In genomic region chr9:91370191-91370708, GRCm38 (mm10) we compare ENCODE assay signal across 13 mouse cellular contexts. TPM values are rescaled to one million over a fixed set of nuclear protein-coding genes. Genes with fewer than 3 reads are reported as not detected.
DNase-seq lines count a peak whose midpoint lies in the region; ATAC-seq and TF ChIP-seq lines count a peak whose summit lies in the region.
"Had no signal": no experiment of that assay in that cellular context is flagged by ENCODE, and none has a peak within 500 bp of the region (broad histone marks: within the 10 kb centered on the region; RNA-seq: fewer than 3 reads in every experiment).

No protein-coding gene starts in this region.

- no peaks in the 10 kb centered on the region for H3K9me3 ChIP-seq in hindbrain, embryonic 14.5 days (ENCODE audit: control insufficient read depth, low read length)
- H3K9me3 ChIP-seq in neural tube, embryonic 11.5 days (ENCODE audit: control insufficient read depth, low read length): no peaks in the 10 kb centered on the region
- H3K9me3 ChIP-seq: liver, embryonic 13.5 days had no signal

- no peak for TF ChIP-seq CTCF in embryonic fibroblast, embryonic 13.5 days (IDR thresholded peaks at IDR 0.05; ENCODE audit: borderline replicate concordance, insufficient read depth, low read length)

- WGBS in hindbrain, embryonic 14.5 days: 10% methylated on average over 6 of the region's 6 CpGs
- 10% methylated on average over 6 of the region's 6 CpGs for WGBS in neural tube, embryonic 11.5 days

- TF ChIP-seq POLR2A in embryonic fibroblast, embryonic 13.5 days (IDR thresholded peaks at IDR 0.05; ENCODE audit: low read depth, low read length): no peak

- DNase-seq in cerebellum, adult 9-10 months: peak; percentile 68
- DNase-seq in hindbrain, embryonic 14.5 days (ENCODE audit: low spot score): no peak
- peak; percentile 28 for DNase-seq in neural tube, embryonic 11.5 days (ENCODE audit: low spot score)
- no peak for DNase-seq in frontal cortex, postnatal 10 days (ENCODE audit: low spot score in 2 of 2)
- no peak for DNase-seq in frontal cortex, postnatal 14 days (ENCODE audit: low spot score in 2 of 2)
- DNase-seq in thymus, postnatal 36 days: no peak
- DNase-seq: adrenal gland, postnatal 10 days; kidney, postnatal 14 days; liver, embryonic 13.5 days; thymus, adult 2 months had no signal

- H3K36me3 ChIP-seq in hindbrain, embryonic 14.5 days (replicated peaks; ENCODE audit: control insufficient read depth, insufficient read depth): no peaks in the 10 kb centered on the region
- H3K36me3 ChIP-seq in neural tube, embryonic 11.5 days (ENCODE audit: control insufficient read depth, insufficient read depth, low read length): no peaks in the 10 kb centered on the region
- H3K36me3 ChIP-seq: liver, embryonic 13.5 days had no signal

- H3K4me1 ChIP-seq in embryonic fibroblast, embryonic 13.5 days (ENCODE audit: control insufficient read depth, insufficient read depth, low read length): no peaks in the 10 kb centered on the region
- H3K4me1 ChIP-seq in hindbrain, embryonic 14.5 days (replicated peaks; ENCODE audit: control insufficient read depth, insufficient read depth, low read length): no peaks in the 10 kb centered on the region
- H3K4me1 ChIP-seq in neural tube, embryonic 11.5 days (ENCODE audit: control insufficient read depth, insufficient read depth, low read length): no peaks in the 10 kb centered on the region; the same call in 1 of the 2 replicates
- H3K4me1 ChIP-seq: liver, embryonic 13.5 days had no signal

- no peak overlapping the region for H3K27ac ChIP-seq in embryonic fibroblast, embryonic 13.5 days (ENCODE audit: insufficient read depth, low read length)
- peak overlapping the region; percentile 96 for H3K27ac ChIP-seq in hindbrain, embryonic 14.5 days
- H3K27ac ChIP-seq in neural tube, embryonic 11.5 days (ENCODE audit: low read depth, low read length): peak overlapping the region; percentile 99
- H3K27ac ChIP-seq: liver, embryonic 13.5 days had no signal

- peak overlapping the region; percentile 52 for H3K4me2 ChIP-seq in hindbrain, embryonic 14.5 days (replicated peaks)
- H3K4me2 ChIP-seq in neural tube, embryonic 11.5 days (ENCODE audit: low read depth): peak overlapping the region; percentile 49
- H3K4me2 ChIP-seq: liver, embryonic 13.5 days had no signal

- peaks cover 72% of the 10 kb centered on the region for H3K27me3 ChIP-seq in hindbrain, embryonic 14.5 days (ENCODE audit: control insufficient read depth, insufficient read depth, low read length)
- H3K27me3 ChIP-seq in neural tube, embryonic 11.5 days (ENCODE audit: control insufficient read depth, insufficient read depth, low read length): peaks cover 73% of the 10 kb centered on the region
- H3K27me3 ChIP-seq: CH12.LX had no signal

- peak overlapping the region; percentile 66 for H3K9ac ChIP-seq in hindbrain, embryonic 14.5 days
- peak overlapping the region; percentile 71 for H3K9ac ChIP-seq in neural tube, embryonic 11.5 days (ENCODE audit: low read length)
- H3K9ac ChIP-seq: liver, embryonic 13.5 days had no signal

- H3K4me3 ChIP-seq in embryonic fibroblast, embryonic 13.5 days (ENCODE audit: insufficient read depth, low read length): peak overlapping the region; percentile 9; the same call in 1 of the 2 replicates
- H3K4me3 ChIP-seq in hindbrain, embryonic 14.5 days (replicated peaks; ENCODE audit: low read length): peak overlapping the region; percentile 51
- H3K4me3 ChIP-seq in neural tube, embryonic 11.5 days (ENCODE audit: low read depth, low read length): peak overlapping the region; percentile 38
- H3K4me3 ChIP-seq: liver, embryonic 13.5 days had no signal

- ATAC-seq in hindbrain, embryonic 14.5 days (ENCODE audit: low FRiP score): no peak
- no peak for ATAC-seq in neural tube, embryonic 11.5 days (ENCODE audit: insufficient read depth, low FRiP score, low TSS enrichment)

RNA-seq across cellular contexts. Expression of gene Zic1, which starts 4.6 kb away (rescaled TPM):
- polyA plus RNA-seq in embryonic fibroblast, embryonic 13.5 days (2011; ENCODE audit: insufficient read length, low read depth, missing spikeins): 4.0 and 8.9 TPM in 2 replicates
- polyA plus RNA-seq in hindbrain, embryonic 14.5 days (2014; fragmentation: Nextera tagmentation; extraction: Ambion mirVana): 21.4 and 25.1 TPM in 2 replicates
- 17.3 and 17.9 TPM in 2 replicates for polyA plus RNA-seq in neural tube, embryonic 11.5 days (2014; fragmentation: Nextera tagmentation; extraction: Ambion mirVana)
- polyA plus RNA-seq: spleen, adult 2 months had no signal

RNA-seq across cellular contexts. Expression of gene Zic4, which starts 8.0 kb away (rescaled TPM):
- polyA plus RNA-seq in embryonic fibroblast, embryonic 13.5 days (2011; ENCODE audit: insufficient read length, low read depth, missing spikeins): 1.6 and 2.6 TPM in 2 replicates
- 47.8 and 54.9 TPM in 2 replicates for polyA plus RNA-seq in hindbrain, embryonic 14.5 days (2014; fragmentation: Nextera tagmentation; extraction: Ambion mirVana)
- polyA plus RNA-seq in neural tube, embryonic 11.5 days (2014; fragmentation: Nextera tagmentation; extraction: Ambion mirVana): 52.2 and 58.1 TPM in 2 replicates
- polyA plus RNA-seq: liver, embryonic 13.5 days; spleen, adult 2 months; thymus, adult 2 months had no signal

Comparison
In these comparisons a context has a peak if more than half of its experiments do, and no peak if none do; other contexts are left out.
1. DNase-seq: peak in cerebellum, adult 9-10 months (single experiment) and neural tube, embryonic 11.5 days (single experiment); none in hindbrain, embryonic 14.5 days (single experiment), frontal cortex, postnatal 10 days (0 of 2), frontal cortex, postnatal 14 days (0 of 2) and thymus, postnatal 36 days (0 of 2).
2. RNA of gene Zic4, which starts 8.0 kb away (polyA plus RNA-seq): 52.2 to 58.1 TPM in neural tube, embryonic 11.5 days and 47.8 to 54.9 TPM in hindbrain, embryonic 14.5 days; 1.6 to 2.6 TPM in embryonic fibroblast, embryonic 13.5 days; every median in the first group is over 10 times any median in the second.
3. Peak in every context shown above with its lines, with median percentiles within 50 percentile points of each other: H3K4me3 ChIP-seq.